Mouse (Mus musculus) right cerebral cortex, postnatal 10 days (tissue): ENCODE data around the gene 2200002D01Rik.

Experiments
- DNase-seq, 2 experiments: peaks; one replicate each; pipeline ENCODE4 v3.0.0; 2021; ENCODE audit warnings: low spot score in 2 of 2

2200002D01Rik gene

DNA sequence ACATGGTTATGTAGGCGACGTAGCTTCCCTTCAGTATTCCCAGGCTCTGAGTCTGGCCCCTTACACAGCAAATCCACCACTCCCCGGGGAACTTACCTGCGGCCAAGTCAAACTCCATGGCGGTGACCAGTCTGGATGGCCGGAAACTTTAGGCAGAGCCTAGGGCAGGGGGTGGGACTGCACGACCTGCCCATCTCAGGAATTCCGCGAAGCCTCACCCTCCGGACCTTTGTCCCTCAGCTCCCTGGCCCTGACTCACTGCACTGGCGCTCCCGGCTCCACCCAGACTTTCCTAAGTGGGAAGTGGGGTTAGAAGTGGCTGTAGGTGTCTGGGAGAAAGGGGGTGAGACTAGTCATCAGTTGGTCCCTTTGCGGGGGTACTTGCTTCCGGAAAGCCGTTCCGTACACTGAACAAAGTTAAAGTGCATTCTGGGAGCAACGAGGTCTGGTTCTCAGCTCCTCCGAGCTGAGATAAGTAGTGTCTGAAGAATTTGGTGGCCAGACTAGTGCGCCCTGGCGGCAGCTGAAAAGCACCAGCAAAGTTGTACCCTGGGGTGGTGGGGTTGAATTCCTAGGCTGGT is at the start of gene 2200002D01Rik:
2200002D01Rik (minus strand) TSS at position 206 of the 581 bp plus-strand sequence.
- DNase-seq: no peak

GRCm38 (mm10) chr7:29296998-29297397 is 48.7 kb upstream of the 2200002D01Rik start:
- peak; percentile 65 to 69 for DNase-seq

- DNase-seq: no peak
Measured at GRCm38 (mm10) chr7:29295861-29296647, 47.8 kb upstream of the 2200002D01Rik start.

GRCm38 (mm10) chr7:29294111-29294761 is 46.0 kb upstream of the 2200002D01Rik start:
- DNase-seq: no peak

GRCm38 (mm10) chr7:29293131-29294065 is 45.1 kb upstream of the 2200002D01Rik start:
- no peak for DNase-seq

DNA sequence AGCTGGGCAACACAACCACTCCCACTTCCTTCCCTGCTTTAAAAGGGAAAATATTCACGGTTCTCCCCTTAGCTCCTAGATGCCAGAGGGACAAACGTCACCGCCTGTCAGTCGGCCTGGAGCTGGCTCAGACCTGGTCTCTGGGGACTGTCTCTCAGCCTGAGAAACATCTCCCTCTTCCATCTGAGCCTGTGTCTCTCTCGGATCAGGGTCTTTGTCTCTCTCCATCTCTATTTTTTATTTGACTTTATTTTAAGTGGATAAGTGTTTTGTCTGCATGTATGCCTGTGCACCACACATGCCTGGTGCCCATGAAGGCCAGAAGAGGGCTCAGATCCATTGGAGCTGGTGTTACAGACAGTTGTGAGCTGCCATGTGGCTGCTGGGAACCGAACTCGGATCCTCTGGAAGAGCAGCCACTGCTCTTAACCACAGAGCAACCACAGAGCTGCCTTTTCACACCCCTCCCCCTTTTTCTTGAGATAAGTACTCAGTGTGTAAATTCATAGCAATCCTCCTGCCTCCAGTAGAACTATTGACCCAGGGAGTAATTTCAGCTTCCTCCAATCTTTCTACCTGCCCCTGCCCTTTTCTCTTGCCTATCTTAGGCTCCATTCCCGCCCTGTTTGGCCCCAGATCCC is 44.3 kb upstream of the 2200002D01Rik start:
- no peak for DNase-seq

GRCm38 (mm10) chr7:29291616-29292457 is 43.6 kb upstream of the 2200002D01Rik start:
- DNase-seq: peak in 1 of 2 experiments; percentile 46

DNA sequence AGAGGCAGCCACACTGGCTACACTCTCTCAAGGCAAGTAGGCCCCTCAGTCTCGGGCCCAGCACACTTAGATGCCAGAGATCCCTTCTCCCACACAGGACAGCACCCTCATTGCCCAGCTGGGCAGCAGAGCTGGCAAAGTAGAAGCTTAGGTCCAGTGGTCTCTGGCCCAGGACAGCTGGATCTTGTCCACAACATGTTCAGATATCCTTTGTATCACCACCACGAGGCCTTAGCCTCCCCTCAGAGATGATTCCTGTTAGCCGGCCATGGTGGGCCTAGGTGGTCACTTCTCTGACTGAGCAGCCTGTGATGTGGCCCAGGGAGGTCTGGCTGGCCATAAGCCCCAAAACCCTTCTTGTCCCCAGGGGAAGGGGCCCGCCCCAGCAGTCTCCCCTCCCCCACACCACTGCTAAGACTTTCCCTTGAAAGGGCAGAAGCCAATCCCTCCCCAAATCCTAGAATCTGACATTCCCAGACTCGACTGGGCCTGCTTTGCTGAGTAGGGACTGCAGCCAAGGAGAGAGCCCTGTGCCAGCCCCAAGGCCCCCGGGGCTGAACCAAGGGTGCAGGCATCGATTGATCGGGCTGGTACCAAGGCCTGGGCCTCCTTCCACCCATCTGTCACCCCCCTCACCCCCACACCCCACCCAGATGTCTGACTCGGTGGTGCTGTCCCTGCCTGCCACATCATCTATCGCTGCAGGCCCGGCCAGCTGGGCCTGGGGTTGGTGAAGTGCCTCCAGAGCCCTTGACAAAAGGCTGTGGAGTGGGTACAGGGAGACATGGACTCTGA is 42.6 kb upstream of the 2200002D01Rik start:
- no peak for DNase-seq

- DNase-seq: no peak
Measured at GRCm38 (mm10) chr7:29289856-29290255, 41.6 kb upstream of the 2200002D01Rik start.

DNA sequence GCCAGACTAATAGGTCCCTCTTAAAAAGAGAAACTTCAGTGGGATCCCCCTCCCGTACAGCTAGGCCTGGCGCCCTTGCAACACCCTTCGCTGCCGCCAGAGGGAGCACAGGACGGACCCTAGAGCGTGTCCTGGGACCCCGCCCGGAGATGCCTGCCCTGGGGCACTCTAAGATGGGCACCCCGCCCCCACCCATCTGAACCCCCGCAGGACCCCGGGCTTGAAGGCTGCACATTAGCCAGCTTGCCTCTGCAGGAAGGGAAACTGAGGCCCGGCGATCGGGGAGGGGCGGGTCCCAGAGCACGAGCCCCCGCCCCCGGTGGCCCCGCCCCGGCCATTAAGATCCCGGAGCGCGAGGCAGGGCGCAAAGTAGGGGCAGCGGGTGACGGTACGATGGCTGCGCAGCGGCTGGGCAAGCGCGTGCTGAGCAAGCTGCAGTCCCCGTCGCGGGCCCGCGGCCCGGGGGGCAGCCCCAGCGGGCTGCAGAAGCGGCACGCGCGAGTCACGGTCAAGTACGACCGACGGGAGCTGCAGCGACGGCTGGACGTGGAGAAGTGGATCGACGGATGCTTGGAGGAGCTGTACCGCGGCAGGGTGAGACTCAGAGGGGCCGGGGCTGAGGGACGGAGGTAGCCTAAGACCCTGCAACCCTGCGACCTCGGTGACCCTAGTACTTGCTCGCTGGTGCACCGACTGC is 40.8 kb upstream of the 2200002D01Rik start, which contains the start of gene Ppp1r14a:
Ppp1r14a (plus strand) TSS at position 367 of the 697 bp plus-strand sequence.
- peak; percentile 50 to 72 for DNase-seq

DNA sequence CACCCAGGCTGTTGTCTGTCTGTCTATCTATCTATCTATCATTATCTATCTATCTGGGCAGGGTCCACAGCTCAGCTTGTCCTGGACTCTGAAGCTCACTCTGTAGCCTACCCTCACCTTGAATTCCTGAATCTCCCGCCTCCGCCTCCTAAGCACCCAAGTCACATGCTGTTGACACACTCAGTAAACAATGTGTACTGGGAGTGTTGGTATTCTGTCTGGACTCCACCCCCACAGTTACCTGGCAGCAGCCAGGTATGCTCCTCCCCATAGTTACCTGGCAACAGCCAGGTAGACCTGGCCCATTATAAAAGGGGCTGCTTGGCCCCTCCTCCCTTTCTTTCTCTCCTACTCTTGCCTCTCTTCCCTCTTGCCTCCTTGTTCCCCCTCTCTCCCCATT is 39.8 kb upstream of the 2200002D01Rik start:
- DNase-seq: no peak

- DNase-seq: no peak
Measured at GRCm38 (mm10) chr7:29287481-29287880, 39.2 kb upstream of the 2200002D01Rik start.

DNA sequence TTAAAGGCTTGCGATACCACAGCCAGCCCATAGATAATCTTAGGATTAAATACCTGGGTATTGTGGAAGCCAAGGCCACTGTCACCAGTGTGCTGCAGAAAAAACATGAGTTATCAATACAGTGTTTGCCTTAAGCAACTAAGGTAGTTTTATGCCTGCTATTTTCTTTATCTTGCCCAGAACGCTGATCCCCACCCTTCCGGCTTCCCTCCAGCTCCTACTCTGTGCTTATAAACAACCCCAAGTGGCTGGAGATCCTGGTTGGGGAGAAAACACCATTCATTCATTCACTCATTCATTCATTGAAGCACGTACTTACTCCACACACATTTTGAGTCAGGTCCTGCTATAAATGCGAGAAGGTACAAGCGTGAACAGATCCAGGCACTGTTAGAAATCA is 36.3 kb upstream of the 2200002D01Rik start:
- no peak for DNase-seq

DNA sequence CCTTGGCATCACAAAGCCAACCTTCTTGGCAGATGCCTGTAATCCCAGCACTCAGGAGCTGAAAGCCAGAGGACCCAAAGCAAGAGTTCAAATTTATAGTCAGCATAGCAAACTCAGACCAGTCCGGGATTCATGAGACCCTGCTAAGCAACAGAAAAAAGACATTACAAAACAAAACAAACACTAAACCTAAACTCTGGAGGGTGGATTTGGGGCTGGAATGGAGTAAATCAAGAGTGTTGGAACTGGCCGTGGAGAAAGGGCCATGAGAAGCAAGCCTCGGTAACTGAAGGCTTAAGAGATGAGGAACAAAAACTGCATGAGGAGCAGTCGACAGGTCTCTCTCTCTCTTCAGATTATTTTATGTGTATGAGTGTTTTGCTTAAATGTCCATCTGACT is 35.6 kb upstream of the 2200002D01Rik start:
- DNase-seq: no peak

GRCm38 (mm10) chr7:29282074-29282554 is 33.8 kb upstream of the 2200002D01Rik start:
- DNase-seq: no peak

- DNase-seq: peak; percentile 55
Measured at GRCm38 (mm10) chr7:29281201-29282073, 33.2 kb upstream of the 2200002D01Rik start, which contains the start of gene Spint2. Gene Spint2, minus strand, starts transcription at chr7:29281912.

- no peak for DNase-seq
Measured at GRCm38 (mm10) chr7:29280801-29281200, 32.5 kb upstream of the 2200002D01Rik start.
